Mouse (Mus musculus) embryo, embryonic 11 days (tissue): ENCODE results near the gene Folr1.

Source experiments
- DNase-seq: peaks from one replicate; pipeline ENCODE4 v3.0.0-alpha.2; 2015

Gene Folr1

DNA sequence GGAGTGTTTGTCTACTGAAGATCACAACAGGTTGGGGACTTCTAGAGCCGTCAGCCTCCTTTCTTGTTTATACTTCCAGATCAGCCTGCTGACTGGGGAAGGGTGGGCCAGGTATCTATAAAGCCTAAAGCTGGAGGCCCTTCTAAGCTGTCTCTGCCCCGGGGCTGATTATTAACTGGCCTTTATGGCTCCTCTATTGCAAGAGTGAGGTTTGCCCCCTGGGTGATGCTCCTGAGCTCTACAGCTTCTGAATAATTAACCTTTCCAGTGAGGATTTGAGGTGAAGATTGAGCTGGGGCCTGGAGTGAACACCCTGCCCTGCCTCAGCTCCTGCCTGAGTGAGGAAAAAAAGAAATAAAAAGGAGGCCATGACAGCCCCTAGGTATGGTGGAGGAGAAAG lies at the start of gene Folr1:
Gene Folr1, minus strand, starts transcription at position 160 of the 400 bp plus-strand sequence.
- no peak for DNase-seq

DNA sequence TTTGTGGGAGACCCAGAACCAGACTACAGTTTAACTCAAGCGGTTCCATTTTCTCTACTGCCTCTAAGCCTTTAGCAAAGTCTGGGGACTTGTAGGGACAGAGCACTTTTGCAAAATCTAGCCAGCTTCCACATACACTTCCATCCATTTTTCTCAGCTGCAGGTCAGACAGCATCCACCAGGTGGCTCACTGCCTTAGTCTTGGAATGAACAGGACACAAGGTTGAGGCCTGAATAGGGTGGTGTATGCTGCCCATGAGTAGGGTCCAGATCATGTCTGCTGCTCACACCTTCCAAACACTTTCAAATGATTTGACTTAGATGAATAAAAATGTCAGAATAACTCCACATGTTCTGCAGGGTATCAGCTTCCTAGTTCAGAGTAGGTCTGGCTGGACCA lies 47.5 kb upstream of the Folr1 start:
- peak; percentile 78 for DNase-seq

DNA sequence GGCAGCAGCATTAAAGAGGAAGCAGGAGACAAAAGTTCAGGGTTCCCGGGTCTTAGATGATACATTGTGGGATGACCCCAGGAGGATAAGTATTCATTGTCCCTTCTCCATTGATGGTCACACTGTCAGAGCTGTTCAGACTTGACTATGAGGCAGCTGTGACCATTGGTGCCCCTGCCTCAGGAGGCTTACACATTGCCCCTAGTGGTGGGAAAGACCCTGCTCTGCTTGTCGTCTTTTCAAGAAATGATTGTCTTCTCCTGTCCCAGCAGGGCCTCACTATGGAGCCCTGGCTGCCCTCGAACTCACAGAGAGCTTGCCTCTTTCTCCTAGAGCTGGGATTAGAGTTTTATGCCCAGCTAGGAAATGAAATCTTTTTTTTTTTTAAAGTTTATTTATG lies 41.4 kb upstream of the Folr1 start:
- peak; percentile 21 for DNase-seq

DNA sequence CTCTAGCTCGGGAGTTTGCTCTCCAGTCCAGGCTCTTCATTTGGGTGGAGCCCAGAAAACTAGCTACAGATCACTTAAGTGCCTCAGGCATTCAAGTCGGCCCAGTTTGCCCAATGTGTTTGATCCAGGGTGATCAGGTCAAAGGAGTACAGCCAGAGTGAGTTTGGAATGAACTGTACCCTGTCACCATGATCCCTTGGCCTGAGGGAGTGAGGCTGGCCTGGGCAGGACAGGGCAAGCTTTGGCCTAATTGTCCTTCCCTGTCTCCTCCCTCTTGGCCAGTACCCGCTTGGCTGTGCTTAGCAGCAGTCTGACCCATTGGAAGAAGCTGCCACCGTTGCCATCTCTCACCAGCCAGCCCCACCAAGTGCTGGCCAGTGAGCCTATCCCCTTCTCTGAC lies 39.5 kb upstream of the Folr1 start:
- DNase-seq, result no peak

DNA sequence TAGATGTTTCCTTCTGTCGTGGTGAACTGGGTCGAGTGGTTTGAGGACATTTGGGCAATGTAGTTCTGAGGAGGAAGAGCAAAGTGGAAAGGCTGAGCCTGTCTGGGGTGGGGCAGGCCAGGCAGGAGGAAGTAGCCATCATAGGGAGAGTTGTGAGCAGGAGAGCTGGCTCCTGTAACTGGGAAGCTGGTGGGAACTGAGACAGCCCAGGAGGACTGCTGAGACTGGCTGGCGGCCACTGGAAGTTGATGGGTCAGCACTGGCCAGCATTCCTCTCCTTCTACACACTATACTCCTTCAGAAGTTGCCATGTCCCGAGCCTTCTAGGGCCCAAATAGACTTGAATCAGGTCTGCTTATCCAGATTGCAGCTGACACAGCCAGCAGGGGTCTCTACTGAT lies 37.8 kb upstream of the Folr1 start:
- no peak for DNase-seq

DNA sequence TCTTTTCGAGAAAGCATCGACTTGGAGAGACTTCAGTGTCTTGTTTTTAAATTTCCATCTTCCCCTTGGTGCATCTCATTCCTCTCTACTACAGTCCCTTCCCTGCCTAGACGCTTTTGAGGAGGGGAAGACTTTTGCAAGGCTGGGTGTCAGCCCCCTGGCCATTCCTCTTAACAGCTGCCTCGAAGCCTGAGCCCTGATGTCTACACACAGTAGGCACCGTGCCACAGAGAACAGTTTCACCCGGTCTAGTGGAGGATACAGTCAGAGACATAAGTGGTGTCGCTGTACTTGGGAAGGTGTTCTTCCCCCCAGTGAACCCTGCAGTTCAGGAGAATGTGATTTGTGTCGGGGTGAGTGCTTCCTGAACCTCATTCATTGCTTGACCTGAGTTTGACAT lies 36.1 kb upstream of the Folr1 start:
- no peak for DNase-seq

DNA sequence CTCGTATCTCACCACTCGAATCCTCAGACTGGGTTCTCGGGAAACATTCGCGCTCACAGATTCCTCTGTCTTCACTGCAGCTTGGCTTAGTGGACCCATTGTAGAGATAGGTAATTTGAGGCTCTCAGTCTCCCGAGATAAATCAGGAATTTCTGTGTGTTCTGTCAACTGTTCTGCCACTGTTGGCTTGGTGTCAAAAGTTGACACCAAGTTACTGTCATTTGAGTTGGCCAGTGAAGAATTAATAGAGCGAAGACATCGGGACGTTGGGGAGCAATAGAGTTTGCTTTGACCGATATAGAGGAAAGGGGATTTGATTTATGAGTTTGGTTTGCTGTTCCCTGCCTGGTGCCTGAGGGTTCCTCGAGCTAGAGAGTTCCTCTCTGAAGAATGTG lies 35.7 kb upstream of the Folr1 start, which contains the start of gene Tomt:
Gene Tomt, minus strand, starts transcription at position 73 of the 395 bp plus-strand sequence.
- DNase-seq, result no peak

DNA sequence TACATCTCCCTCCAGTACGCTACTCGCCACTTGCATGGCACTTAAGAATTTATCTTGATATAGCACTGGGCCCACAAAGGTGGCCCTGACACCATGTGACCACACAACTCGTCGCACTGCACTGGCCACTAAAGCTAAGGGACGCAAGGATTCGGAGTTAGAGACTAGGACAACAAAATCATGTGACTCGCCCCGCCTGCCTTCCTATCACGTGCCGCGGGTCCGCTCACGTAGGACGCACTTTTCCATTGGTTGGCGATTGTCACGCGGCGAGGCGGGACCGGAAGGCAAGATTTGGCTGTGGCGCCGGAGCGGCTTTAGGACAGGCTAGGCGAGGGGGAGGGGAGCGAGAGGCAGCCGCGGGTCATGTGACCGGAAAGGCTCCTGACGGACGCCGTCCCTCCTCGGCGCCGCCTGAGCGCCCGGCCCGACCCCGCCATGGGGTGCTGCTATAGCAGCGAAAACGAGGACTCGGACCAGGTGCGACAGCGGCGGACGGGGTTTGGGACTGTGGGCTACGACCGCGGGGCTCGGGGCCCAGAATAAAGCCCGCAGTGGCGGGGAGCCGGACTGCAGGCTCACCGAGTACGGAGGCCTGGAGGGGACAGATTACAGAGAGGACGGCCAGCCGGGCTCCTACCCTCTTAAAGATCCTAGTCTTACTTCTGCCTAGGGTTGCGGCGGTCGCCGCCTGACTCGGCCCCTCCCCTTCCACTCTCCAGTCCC lies 35.1 kb upstream of the Folr1 start, which contains the start of gene Lamtor1:
Gene Lamtor1, plus strand, starts transcription at position 344 of the 726 bp plus-strand sequence.
- peak; percentile 100 for DNase-seq

DNA sequence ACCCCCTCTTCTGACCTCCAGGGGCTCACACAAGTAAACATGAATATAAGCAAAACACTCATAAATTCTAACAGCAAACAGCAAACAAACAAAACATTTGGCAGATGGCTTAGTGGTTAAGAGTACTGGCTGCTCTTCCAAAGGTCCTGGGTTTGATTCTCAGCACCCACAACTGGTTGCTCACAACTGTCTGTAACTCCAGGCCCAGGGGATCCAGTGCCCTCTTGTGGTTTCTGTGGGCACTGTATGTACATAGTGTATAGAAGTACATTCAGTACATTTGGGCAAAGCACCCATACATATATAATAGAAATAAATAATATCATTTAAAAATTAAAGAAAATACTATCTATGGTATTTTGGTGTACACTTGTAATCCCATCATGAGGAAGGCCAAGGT lies 32.3 kb upstream of the Folr1 start:
- DNase-seq, result no peak

DNA sequence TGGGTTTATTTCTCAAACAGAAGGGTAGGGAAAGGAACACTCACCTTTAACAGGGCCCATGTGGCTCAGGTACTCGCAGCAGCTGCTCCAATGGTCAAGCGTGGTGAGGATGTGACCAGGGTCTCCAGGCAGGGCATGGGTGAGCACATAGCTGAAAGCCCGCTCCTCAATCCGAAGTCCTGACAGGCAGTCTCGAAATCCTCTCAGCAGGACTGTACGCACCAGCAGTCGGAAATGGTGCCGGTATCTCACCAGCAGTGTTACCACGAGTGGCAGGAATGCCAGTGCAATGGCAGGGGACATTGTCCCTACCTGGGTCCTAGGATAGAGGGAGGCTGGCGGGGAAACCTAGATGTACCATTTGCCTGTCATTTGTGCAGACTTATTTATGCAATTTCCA lies 31.4 kb upstream of the Folr1 start:
- DNase-seq, result no peak

DNA sequence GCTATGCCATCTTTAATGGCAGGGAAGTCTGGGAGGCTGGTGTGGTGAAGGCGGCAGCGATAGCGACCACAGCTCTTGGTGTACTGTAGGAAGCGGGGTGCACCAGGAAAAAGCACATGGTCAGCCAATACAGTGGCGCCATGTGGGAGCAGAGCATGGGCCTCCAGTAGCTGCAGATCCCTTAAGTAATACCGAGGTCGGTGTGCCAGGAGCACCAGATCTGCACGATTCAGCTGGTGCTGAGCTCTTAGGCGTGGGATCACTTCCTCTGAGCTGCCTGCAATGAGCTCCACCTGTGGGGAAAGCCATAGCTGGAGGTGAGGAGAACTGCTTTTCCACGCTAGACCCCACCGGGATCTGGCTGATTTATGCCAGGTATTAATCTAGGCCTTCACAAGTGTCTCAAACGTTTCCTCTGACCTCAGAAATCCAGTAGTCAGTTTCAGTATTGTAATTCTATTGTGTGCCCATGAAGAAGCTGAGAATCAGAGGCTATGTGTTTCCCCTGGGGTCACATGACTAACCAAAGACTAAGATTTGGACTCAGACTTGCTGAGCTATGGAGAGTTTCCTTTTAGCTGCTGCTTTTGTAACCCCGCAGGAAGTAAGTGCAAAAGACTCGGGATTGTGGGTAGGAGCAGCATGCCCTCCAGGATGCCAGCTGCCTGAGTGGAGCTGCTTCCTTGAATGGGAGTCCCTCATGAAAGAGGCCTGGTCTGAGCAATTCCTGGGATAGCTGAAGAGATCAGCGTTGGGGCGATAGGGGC lies 29.9 kb upstream of the Folr1 start:
- no peak for DNase-seq

DNA sequence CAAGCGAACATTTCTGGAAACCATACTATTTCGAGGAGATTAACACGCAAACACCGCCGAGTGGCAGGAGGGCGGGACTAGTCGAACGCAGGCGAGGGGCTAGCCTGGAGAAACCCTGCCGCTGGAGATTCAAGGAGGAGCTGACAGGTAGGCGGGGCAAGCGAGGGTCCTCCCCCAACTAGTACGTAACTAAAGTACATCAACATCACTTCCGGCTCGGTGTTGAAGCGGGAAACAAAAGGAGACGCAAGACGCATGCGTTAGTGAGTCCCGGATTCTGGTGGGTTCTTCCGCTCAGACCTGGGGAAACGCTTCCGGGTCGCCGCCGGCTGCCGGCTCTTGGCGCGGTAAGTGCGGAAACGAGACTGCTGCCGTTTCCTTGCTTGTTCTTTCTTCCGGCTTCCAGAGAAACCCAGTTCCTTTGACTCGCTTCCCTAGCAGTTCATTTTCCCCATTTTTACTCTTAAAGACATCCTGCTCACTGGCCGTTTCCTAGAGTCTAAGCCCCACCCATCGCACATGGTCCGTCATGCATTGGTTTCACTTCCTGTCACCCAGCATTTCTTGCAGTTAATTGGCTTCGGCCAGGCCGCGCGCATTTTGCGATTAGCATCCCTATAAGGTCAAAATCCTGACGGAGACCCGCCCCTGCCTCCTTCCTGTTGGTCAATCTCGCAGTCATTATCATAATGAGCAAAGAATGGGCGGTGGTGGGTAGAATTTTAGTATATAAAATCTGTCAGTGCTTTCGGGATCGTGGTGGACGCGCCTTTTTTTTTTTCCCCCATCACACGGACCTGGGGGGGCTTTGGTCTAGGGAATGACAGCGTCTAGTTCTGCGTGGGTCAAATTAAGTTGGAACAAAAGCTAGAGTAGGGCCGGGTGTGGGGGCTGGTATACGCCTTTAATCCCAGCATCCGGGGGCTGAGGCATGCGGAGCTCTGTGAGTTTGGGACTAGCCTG lies 25.8 kb upstream of the Folr1 start:
- peak; percentile 99 for DNase-seq

DNA sequence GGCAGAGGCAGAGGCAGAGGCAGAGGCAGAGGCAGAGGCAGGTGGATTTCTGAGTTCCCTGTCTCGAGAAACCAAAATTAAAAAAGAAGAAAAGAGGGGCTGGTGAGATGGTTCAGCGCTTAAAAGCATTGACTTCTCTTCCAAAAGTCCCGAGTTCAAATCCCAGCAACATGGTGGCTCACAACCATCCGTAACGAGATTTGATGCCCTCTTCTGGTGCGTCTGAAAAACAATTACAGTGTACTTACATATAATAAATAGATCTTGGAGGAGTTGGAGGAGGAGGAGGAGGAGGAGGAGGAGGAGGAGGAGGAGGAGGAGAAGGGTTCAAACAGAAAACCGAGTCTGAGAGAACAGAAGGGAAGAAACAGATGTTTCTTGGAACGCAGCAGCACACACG lies 25.1 kb upstream of the Folr1 start:
- DNase-seq, result peak; percentile 11

DNA sequence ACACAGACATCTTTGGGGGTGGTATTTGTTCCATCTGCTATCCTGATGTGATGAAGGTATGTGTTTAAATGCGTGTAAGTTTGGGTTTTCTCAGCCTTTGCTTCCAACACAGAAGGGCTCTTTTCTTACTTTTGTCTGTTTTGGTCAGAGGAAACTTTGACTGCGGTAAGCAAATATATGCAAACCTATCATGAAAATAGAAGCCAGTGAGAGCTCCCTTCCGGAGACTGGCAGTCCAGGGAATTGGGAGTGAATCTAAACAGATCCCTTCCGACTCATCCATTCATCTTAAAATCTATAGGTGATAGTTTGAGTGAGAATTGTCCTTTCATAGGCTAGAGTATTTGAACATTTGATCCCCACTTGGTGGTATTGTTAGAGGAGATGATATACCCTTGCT lies 17.9 kb upstream of the Folr1 start:
- no peak for DNase-seq

DNA sequence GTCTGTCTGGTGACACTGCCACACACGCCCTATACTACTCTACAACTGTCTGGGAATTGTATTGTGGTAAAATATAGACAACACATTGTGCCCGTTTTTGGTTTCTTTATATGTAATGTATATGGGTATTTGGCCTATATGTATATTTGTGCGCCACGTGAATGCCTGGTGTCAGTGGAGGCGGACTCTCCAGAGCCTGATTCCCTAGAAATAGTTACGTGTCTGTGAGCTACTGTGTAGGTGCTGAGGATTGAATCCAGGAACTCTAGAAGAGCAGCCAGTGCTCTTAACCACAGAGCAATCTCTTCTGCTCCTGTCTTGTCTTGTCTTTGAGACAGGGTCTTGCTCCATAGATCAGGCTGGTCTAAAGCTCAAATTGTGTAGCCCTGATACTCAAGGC lies 15.7 kb upstream of the Folr1 start:
- DNase-seq, result no peak

DNA sequence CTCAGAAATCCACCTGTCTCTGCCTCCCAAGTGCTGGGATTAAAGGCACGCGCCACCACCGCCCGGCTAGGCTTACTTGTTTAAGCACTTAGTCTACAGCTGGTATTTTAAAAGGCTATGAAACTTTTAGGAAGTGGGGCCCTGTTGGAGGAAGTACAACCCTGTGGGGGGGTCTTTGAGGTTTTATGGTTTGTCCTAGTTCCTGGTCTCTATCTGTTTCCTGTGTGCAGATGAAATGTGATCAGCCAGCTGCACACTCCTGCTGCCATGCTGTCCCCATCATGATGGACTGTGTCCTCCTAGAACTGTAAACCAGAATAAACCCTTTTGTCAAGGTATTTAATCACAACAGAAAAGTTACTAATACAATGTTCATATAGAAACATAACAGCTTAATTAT lies 13.6 kb upstream of the Folr1 start:
- DNase-seq, result no peak

DNA sequence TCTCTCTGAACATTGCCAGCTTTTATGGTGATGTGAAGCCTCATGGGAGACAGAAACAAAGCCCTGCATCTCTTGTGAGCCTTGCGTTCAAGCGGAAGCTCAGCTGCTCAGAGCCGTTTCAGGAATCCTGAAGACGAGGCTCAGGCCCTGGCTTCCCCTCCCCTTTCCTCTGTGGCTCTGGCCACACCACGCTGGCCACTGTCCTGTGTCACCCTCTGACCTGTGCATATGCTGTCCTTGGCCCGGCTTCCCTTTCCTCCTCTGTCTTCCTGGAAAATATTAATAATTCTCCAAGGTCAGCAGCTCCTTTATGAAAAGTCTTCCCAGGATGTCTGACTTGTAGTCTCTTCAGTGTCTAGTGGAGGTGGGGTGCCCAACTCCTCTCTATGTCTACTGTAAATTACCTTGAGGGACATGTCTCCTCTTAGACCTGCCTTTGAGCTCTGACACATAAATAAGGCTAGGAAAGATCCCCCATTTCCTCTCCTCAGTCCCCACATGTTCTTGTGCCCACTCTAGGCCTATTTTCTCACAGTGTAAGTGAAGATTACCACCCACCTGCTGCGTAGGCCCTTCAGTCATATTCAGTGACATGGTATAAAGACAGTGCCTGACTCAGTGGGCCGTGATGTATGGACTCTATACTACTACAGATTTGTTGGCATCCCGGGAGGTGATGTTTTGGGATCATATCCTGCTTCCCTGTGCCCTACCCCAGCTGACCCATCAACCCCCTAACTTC lies 12.0 kb upstream of the Folr1 start:
- DNase-seq, result no peak

DNA sequence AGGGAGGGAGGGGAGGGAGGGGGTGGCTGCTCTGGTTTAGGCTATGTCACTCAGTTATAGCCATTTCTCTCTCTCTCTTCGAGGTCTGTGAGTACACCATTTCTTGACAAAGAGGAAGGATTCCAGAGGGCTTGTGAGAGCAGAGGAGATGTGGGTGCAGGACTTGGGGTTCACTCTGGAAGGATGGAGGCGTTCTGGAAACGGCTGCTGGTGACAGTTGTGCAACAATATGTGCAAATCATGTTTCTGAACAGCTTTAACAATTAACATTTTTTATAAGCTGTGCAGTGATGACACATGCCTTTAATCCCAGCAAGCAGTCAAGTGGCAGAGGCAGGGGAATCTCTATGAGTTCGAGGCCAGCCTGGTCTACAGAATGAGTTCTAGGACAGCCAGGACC lies 10.3 kb upstream of the Folr1 start:
- DNase-seq, result no peak

DNA sequence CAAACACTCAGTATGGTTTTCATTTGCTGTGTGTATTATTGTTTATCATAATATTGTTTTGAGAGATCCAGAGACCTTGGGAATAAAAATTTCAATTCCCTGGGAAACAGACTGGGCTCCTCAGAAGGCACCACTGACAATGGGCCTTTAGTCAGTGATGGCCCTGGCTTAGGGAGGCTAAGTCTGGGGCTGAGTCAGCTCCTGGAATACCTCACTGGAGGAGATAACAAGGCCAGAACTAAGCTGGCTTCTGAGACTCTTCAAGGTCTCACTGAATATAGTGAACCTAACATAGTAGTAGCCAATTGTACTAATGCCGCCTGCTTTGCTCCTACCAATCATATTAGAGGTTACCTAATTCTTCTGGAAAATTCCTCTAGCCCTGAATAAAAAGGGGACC lies 5.4 kb upstream of the Folr1 start:
- DNase-seq, result no peak

DNA sequence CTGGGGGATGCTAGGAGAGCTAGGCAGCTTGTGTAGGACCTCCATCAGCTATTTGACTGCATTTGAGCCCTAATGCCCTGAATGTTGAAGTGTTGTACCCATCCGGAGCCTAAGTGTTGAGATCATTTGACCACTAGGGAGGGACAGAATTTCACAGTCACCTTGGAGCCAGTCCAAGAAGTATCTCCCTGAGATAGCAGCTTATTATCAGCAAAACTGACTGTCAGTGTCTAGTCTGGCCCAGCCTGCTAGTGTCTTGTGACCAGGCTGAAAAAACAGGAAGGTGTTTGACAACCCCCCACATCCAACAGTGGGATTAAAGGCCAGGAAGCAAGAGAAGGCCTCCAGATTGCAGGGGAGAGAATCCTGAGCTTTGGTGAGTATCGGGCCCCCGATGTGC lies 708 bp upstream of the Folr1 start:
- DNase-seq, result no peak

DNA sequence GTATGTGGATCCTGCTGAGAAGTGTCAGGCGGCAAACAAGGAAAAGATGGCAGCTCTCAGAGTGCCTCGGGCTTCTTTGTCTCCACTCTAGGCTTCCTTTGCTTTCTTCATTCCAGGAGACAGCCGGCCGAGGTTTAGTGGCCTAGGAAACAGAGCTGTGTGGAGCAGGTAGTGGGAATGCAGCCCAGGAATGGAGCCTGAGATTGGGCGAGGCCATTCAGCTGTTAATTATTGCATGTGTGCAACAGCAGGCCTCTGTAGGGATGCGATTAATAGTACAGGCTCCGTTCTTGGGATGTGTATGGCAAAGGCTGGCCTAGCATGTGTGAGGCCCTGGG lies 1.5 kb downstream of the Folr1 start:
- DNase-seq, result no peak
